Mouse (Mus musculus) CH12F3 (cell line): ENCODE data around the gene Cdc6.

Experiments used
- in situ Hi-C: fragments of 300-500 bp; cut with MboI; formaldehyde crosslinking; loops from 2 replicates; pipeline ENCODE4 v1.14.3; 2020; ENCODE audit warnings: low sequenced_read_pairs

The Cdc6 gene

GRCm38 (mm10) chr11:98907437-98908173 is at the start of gene Cdc6:
Gene Cdc6 (plus strand): TSS chr11:98907801.
- in situ Hi-C loops: no loop called here

DNA sequence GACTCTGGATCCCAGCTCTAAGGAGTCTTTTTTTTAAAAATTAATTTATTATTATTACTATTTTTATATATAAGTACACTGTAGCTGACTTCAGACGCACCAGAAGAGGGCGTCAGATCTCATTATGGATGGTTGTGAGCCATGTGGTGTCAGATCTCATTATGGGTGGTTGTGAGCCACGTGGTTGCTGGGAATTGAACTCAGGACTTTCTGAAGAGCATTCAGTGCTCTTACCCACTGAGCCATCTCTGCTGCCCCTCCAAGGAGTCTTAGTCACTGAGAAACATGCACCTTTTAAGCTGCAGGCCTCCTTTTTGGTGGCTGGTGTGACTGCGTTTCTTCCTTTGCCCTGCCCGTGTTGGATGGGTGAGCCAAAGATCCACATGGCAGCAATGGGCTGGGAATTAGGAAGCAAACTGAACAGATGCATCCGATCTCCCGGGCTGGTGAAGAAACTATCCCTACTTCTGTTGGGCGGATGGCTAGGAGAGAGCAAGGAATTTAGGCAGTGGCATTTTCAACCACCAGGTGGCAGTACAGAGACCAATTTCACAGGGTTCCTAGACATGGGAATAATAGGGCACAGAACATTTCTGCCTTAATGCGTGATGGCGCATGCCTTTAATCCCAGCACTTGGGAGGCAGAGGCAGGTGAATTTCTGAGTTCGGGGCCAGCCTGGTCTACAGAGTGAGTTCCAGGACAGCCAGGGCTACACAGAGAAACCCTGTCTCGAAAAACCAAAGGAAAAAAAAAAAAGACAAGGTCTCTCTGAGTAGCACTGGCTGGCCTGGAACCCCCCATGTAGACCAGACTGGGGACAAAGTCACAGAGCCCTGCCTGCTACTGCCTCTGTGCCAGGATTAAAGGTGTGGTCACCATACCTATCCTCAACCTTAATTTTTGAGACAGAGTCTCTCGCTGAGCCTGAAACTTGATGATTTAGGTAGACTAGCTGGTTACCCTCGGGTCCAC is 48.6 kb upstream of the Cdc6 start:
- in situ Hi-C loops: no loop called here

DNA sequence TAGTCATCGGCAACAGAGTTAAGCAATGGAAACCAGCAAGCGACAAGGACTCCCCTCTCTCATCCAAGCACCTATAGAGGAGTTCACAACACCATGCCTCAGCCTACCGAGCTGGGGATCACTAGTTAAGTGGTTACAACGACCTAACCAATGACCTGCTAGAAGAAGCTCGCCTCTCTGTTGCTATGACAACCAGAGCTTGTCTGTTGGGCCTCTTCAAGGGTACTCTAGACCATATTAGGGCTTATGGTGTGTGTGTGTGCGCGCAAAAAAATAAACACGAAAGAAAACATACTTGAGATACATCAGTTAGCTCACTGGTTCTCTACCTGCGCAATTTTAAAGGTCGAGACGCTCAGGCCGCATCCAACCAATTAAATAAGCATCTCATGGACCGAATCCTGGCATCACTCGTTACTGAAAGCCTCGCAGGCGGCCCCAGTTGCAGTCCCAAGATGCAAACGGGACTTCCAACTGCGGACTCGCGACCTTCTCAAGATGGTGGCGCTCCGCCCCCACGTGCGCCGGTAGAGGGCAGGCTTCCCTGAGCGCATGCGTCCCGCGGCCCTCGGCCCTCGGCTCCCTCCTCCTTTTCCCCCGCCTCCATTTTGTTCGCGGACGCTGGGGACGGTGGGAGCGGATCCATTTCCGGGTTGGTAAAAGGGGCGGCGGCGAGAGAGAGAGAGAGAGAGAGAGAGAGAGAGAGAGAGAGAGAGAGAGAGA is 44.4 kb upstream of the Cdc6 start, which contains the start of gene Wipf2:
TSS of gene Wipf2 (plus strand) at position 611 of the 723 bp plus-strand sequence.
- in situ Hi-C loops: no loop called here

DNA sequence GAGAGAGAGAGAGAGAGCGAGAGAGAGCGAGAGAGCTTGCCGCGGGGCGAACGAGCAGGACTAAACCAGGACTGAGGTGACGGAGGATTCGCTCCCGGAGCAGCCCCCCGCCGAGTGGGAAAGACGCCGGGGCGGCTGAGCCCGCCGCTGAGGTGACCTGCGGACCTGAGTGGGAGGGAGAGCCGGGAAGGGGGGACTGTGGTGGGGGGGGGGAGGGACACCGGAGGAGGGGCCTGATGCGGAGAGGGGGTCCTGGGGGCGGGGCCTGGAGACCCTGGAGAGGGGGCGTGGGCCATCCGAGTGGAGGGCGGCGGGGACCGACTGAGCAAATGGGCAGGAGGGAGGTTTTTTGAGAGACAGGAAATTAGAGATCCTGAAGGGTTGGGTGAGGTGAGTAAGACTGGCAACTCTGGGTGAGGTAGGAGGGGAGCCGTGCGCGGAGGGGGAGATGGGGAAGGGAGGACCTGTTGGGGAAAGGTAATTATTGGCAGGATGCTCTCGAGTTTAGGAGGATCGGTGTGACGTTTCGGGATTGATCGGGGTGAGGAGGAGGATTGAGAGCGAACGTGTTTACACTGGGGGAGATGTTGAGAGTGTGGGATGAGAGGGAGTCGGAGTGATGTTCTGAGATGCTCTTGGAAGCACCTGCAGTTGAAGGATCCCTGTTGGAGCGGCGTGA is 43.7 kb upstream of the Cdc6 start:
- in situ Hi-C loops: no loop called here

DNA sequence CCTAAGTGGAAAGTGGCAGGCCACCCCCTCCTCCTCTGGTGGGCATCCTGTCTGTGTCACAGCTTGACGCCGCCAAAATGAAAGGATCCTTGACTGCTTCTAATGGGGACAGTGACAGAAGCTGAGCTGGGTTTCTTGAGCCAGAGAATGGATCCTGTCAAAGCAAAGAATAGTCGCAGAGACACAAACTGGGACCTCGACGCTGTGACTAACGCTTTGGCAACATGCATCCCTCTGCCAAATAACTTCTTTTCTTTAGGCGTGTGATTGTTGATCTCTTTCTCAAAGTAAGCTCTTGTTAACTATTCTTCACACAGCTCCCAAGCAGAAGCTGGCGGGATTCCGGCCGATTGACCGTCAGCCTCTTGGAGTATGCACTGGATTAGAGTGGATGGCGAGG is 40.3 kb upstream of the Cdc6 start:
- in situ Hi-C loops: no loop called here

GRCm38 (mm10) chr11:98869906-98870305 is 37.7 kb upstream of the Cdc6 start:
- in situ Hi-C loops: no loop called here

DNA sequence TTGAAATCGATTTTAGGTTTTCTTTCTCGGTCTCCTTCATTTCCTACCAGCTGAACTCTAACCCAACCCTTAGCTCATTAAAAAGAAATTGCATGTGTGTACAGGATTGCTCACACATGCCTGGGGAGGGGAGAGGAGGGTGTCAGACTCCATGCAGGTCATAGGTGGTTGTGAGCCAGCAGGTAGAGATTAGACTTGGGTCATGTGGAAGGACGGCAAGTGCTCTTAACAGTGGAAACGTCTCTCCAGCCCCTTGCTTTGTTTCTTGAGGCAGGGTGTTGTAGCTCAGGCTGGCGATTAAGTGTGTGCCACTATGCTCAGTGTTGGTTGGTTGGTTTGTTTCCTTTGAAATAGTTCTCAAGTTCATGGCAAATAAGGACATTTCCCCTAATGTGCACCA is 36.8 kb upstream of the Cdc6 start:
- in situ Hi-C loops: no loop called here

DNA sequence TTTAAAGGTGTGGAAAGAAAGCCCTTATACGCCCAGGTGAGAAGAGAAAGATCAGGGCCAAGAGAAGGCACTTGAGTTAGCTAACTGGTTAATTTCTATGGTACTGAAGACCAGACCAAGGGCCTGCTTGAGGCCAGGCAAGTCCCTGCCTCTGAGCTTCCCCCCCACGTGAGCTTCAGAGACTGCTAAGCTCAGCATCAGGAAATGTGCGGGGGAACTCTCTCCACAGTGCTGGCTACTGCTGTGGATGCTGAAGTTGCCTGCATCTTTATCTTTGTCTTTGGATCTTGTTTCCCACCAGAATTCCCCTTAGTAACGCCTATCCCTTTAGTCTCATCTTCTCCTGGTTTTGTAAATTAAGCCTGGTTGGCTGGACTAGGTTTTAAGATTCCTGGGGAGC is 36.2 kb upstream of the Cdc6 start:
- in situ Hi-C loops: no loop called here

GRCm38 (mm10) chr11:98872040-98872439 is 35.6 kb upstream of the Cdc6 start:
- in situ Hi-C loops: no loop called here

DNA sequence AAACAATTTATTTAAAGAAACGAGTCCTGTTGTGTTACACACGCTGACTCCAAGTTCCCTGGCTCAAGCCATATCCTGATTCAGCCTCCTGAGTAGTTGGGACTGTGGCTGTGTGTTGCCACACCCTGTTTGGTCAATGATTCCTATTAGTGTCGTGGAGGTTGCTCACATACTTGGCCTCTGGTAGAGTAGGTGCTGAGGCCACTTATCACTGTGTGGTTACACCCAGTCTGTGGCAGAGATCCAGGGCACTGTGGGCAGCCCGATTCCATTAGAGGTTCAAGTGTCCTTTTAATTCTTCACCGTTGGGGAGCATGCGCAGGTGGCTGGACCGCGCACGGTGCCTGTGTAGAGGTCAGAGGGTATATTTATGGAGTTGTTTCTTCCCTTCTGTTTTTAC is 33.7 kb upstream of the Cdc6 start:
- in situ Hi-C loops: no loop called here

- in situ Hi-C loops: no loop called here
Observed at GRCm38 (mm10) chr11:98877001-98877400, 30.6 kb upstream of the Cdc6 start.

GRCm38 (mm10) chr11:98887703-98888102 is 19.9 kb upstream of the Cdc6 start:
- in situ Hi-C loops: no loop called here

GRCm38 (mm10) chr11:98889077-98889476 is 18.5 kb upstream of the Cdc6 start:
- in situ Hi-C loops: no loop called here

GRCm38 (mm10) chr11:98889977-98890376 is 17.6 kb upstream of the Cdc6 start:
- in situ Hi-C loops: no loop called here

- in situ Hi-C loops: no loop called here
Observed at GRCm38 (mm10) chr11:98892426-98892825, 15.2 kb upstream of the Cdc6 start.

GRCm38 (mm10) chr11:98900529-98901125 is 7.0 kb upstream of the Cdc6 start:
- in situ Hi-C loops: no loop called here

DNA sequence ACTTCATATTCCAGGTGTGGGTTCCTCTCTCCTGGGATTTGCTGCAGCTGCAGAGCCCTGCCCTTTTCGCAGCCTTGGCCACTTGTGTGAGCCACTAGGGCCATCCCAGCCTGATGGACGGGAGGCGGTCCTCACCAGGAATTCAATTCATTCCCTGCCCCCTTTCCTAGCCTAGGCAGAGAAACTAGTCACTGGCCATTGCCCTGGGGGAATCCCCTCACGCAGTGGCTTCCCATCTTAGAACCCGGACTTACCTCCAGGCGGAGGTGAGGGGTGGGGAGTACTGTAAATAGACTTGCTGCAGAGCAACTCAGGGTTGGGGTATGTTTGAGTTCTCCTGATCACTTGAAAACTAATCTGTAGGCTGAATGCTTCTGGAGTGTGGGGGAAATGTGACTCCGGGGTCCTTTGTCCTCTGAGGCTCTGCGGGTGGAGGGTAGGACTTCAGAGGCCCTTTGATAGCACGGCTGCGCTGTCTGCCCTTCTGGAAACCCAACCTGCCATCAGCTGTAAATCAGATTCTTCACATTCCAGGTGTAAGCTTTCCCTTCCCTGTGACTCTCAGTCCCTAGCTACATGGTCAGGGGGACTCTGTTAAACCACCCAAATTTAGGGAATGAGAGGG is 4.9 kb upstream of the Cdc6 start:
- in situ Hi-C loops: no loop called here

GRCm38 (mm10) chr11:98904577-98904976 is 3.0 kb upstream of the Cdc6 start:
- in situ Hi-C loops: no loop called here

DNA sequence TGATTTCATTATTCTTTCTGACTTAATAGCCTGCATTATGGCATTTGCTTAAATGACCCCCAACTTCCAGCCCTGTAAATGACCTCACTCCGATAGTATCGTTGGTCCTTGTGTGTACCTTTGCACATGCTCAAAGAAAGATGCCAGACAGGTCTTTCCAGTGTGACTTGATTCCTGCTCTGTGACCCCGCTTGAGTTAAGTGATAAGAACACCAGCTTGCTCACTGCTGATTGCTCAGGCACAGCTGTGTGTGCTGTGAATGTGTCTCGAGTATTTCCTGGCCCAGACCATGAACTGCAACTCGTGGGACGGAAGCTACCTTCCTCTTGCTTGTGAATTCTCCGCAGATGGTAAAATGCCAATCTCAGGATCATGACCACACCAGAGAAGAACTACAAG is 2.6 kb upstream of the Cdc6 start:
- in situ Hi-C loops: no loop called here

DNA sequence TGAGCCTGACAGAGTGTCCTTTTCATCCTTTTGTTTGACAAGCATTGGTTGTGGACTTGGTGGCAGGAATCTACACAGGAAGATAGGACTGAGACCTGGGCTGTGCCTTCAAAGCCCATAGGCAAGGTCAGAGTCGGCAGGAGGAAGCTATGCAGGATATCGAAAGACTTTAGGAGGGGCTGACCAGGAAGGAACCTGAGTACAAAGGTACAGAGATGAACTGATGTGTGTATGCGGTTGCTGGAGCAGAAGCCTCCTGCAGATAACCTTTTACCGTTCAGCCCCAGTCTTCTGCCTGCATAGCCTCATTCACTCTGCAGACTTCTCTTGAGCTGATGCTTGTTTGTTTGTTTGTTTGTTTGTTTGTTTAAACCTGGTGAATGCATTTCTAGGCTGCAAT is 2.0 kb upstream of the Cdc6 start:
- in situ Hi-C loops: no loop called here
